Mouse (Mus musculus) stomach, postnatal 0 days (tissue): ENCODE data around the gene Trnau1ap. TPM values are rescaled to one million over a fixed set of nuclear protein-coding genes. Genes with fewer than 3 reads are reported as not detected.

Source experiments
- ATAC-seq: fragments of 200-750 bp; cut with Nextera tagmentation; 2 replicates; pipeline ENCODE4 v1.8.0; 2017; ENCODE audit not compliant: low FRiP score, low TSS enrichment
- DNase-seq: peaks from one replicate; pipeline ENCODE4 v3.0.0-alpha.2; 2016; ENCODE audit warnings: low spot score
- H3K27ac ChIP-seq: fragments of 300-500 bp; sonication (generic); replicated peaks from 2 replicates; pipeline ENCODE4 v1.5.1; 2014; ENCODE audit warnings: mild to moderate bottlenecking, control low read depth
- H3K27me3 ChIP-seq: fragments of 300-500 bp; sonication (generic); 2 replicates; pipeline ENCODE4 v1.6.1; 2014; ENCODE audit warnings: low read length; ENCODE audit not compliant: control insufficient read depth, insufficient read depth
- H3K36me3 ChIP-seq: fragments of 300-500 bp; sonication (generic); 2 replicates; pipeline ENCODE4 v1.6.1; 2014; ENCODE audit warnings: low read length, mixed read lengths; ENCODE audit not compliant: control insufficient read depth, insufficient read depth
- H3K4me1 ChIP-seq: fragments of 300-500 bp; sonication (generic); replicated peaks from 2 replicates; pipeline ENCODE4 v1.6.1; 2014; ENCODE audit warnings: antibody characterized with exemption; ENCODE audit not compliant: control insufficient read depth, insufficient read depth
- H3K4me2 ChIP-seq: fragments of 300-500 bp; sonication (generic); replicated peaks from 2 replicates; pipeline ENCODE4 v1.6.1; 2014; ENCODE audit warnings: low read depth, mild to moderate bottlenecking, control low read depth, moderate library complexity
- H3K4me3 ChIP-seq: fragments of 300-500 bp; sonication (generic); 2 replicates; pipeline ENCODE4 v1.5.1; 2014; ENCODE audit warnings: low read depth, low read length, control low read depth
- H3K9ac ChIP-seq: fragments of 300-500 bp; sonication (generic); 2 replicates; pipeline ENCODE4 v1.6.1; 2014; ENCODE audit warnings: mild to moderate bottlenecking, low read length, control low read depth, mixed read lengths
- H3K9me3 ChIP-seq: fragments of 300-500 bp; sonication (generic); 2 replicates; pipeline ENCODE4 v1.6.1; 2016; ENCODE audit warnings: low read length; ENCODE audit not compliant: control insufficient read depth
- CTCF ChIP-seq: IDR thresholded peaks from 2 replicates; pipeline ENCODE4 v1.5.1; 2016; ENCODE audit warnings: antibody characterized with exemption, low read depth, mild to moderate bottlenecking, moderate library complexity
- EP300 ChIP-seq: optimal IDR thresholded peaks from 2 replicates; pipeline ENCODE3; 2016; ENCODE audit warnings: antibody characterized with exemption
- WGBS: fragments of 180-500 bp; shearing (Covaris S2); extraction: QIAGEN DNeasy Blood & Tissue Kit; methylation state at CpG from one replicate; pipeline ENCODE4 v1.1.7; 2014; 5-methylcytosine and 5-hydroxymethylcytosine counted together
- polyA plus RNA-seq: library from polyadenylated mRNA; unstranded; fragments of >200 nt; fragmentation: Nextera tagmentation; extraction: Ambion mirVana; gene quantifications from 2 replicates; pipeline ENCODE4 v1.2.1, GENCODE M21; 2015

The Trnau1ap gene
- polyA plus RNA-seq, 1 experiment from 2014 or later: 45.7 TPM

DNA sequence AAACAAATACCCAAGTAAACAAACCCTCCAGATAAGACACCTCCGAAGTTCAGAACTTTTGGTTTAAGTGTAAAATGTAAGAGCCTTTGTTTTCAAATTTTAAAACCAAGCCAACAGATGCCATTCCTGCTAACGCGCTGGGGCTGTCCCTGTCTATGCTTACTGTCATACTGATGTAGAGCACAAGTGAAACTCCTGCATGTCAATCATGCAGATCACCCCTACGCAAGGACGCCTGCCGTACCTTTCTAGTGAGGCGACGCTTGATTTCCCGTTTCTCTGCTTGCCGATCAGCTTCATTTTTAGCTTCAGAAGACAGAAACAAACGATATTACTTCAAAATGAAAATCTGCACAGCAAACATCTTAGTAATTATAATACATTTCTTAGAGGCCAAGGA is 34.1 kb upstream of the Trnau1ap start:
- no peak for TF ChIP-seq CTCF
- no peak for TF ChIP-seq EP300
- WGBS: 95% methylated on average over 11 of the region's 11 CpGs
- H3K36me3 ChIP-seq: peaks cover 21% of the 10 kb centered on the region
- H3K4me1 ChIP-seq: no peaks in the 10 kb centered on the region
- no peak overlapping the region for H3K27ac ChIP-seq
- H3K9me3 ChIP-seq: no peaks in the 10 kb centered on the region
- no peak for DNase-seq
- no peak for ATAC-seq
- no peak overlapping the region for H3K4me3 ChIP-seq
- H3K27me3 ChIP-seq: no peaks in the 10 kb centered on the region
- H3K4me2 ChIP-seq: no peak overlapping the region
- H3K9ac ChIP-seq: no peak overlapping the region

DNA sequence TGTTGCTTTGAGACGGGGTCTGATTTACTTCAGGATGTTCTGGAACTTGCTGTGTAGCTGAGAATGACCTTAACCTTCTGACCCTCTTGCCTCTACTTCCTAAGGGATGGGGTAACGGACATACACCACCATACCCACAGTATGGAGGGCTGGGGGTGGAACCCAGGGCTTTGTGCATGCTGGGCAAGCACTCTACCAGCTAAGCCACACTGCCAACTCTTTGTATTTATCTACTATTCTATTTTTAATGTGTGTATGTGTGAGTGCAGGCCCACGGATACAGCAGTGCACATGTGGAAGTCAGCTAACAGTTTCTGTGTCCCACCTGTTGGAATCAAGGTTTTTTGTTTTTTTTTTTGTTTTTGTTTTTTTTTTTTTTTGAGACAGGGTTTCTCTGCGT is 30.2 kb upstream of the Trnau1ap start:
- Histone ChIP-seq H3K4me1 (no peaks in the 10 kb centered on the region), H3K4me2 (no peak overlapping the region), H3K4me3 (no peak overlapping the region), H3K36me3 (peaks cover 27% of the 10 kb centered on the region), H3K27ac (no peak overlapping the region), H3K27me3 (no peaks in the 10 kb centered on the region), H3K9ac (no peak overlapping the region), H3K9me3 (no peaks in the 10 kb centered on the region)
- 81% methylated on average over 4 of the region's 4 CpGs for WGBS
- TF ChIP-seq CTCF (no peak), EP300 (no peak)
- no peak for DNase-seq
- no peak for ATAC-seq

DNA sequence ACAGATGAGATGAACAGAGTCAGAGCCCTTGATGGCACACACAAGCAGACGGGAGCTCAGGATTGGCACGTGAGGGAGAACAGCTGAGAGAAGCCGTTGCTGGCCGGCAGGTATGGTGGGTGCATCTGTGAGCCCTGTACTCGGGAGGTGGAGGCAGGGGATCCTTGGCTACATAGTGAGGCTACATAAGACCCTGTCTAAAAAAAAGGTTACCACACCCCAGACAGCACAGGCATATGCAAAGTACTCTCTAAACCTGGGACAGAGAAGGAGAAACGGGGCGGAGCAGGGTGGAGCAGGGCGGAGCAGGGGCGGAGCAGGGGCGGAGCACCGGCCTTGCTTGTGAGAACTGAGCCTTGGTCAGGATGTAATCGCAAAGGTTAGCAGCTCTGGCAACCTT is 26.8 kb upstream of the Trnau1ap start:
- WGBS: 40% methylated on average over 12 of the region's 12 CpGs
- Histone ChIP-seq H3K27me3 (no peaks in the 10 kb centered on the region), H3K4me1 (no peaks in the 10 kb centered on the region), H3K4me3 (no peak overlapping the region), H3K36me3 (peaks cover 15% of the 10 kb centered on the region), H3K9me3 (no peaks in the 10 kb centered on the region), H3K27ac (no peak overlapping the region), H3K9ac (no peak overlapping the region), H3K4me2 (no peak overlapping the region)
- ATAC-seq (peak; percentile 59; the same call in 1 of the 2 replicates), DNase-seq (peak; percentile 77)
- no peak for TF ChIP-seq EP300
- no peak for TF ChIP-seq CTCF

DNA sequence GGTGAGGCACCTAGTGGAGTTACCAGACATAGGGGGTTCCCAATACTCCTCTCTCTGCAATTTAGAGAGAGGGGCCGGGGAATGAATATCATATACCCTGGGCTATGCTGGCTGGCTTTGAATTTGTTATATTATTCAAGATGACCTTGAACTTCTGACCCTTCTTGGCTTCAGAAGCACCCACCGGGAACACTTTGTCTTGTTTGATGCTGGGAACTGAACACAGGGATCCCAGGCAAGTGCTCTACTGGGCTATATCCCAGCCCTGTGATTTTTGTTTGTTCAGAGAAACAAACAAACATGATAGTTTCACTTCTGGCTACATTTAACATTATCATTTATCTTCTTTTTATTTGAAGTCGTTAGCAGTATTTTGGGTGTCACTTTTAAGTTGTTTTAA is 26.1 kb upstream of the Trnau1ap start:
- H3K36me3 ChIP-seq: peaks cover 15% of the 10 kb centered on the region
- no peak for TF ChIP-seq EP300
- TF ChIP-seq CTCF: no peak
- 78% methylated on average over 3 of the region's 3 CpGs for WGBS
- no peaks in the 10 kb centered on the region for H3K4me1 ChIP-seq
- ATAC-seq (no peak), DNase-seq (no peak)
- no peak overlapping the region for H3K27ac ChIP-seq
- no peak overlapping the region for H3K9ac ChIP-seq
- H3K4me3 ChIP-seq: no peak overlapping the region
- H3K9me3 ChIP-seq: no peaks in the 10 kb centered on the region
- no peak overlapping the region for H3K4me2 ChIP-seq
- no peaks in the 10 kb centered on the region for H3K27me3 ChIP-seq

DNA sequence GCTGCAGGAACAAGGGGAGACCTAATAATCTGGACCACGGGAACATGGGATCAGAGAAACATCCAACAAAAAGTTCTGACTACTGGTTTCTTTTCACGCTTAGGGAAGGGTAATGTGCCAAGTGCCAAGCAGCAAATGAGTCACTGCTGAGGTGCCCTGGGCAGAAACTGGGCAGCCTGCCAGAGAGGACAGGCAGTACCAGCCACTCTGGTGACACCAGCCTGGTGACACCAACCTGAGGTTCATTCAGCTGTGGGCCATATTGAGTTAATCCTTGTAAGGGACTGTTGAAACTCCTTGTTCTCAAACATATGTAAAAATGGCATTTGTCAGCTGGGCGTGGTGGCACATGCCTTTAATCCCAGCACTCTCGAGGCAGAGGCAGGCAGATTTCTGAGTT is 25.2 kb upstream of the Trnau1ap start:
- peak overlapping the region; percentile 95; the same call in 1 of the 2 replicates for H3K27ac ChIP-seq
- H3K4me1 ChIP-seq: no peaks in the 10 kb centered on the region
- peak; percentile 68 for DNase-seq
- no peak overlapping the region for H3K4me3 ChIP-seq
- H3K27me3 ChIP-seq: no peaks in the 10 kb centered on the region
- 66% methylated on average over 4 of the region's 4 CpGs for WGBS
- H3K9ac ChIP-seq: no peak overlapping the region
- TF ChIP-seq EP300 (peak; percentile 57), CTCF (no peak)
- H3K9me3 ChIP-seq: no peaks in the 10 kb centered on the region
- H3K4me2 ChIP-seq: no peak overlapping the region
- H3K36me3 ChIP-seq: peaks cover 12% of the 10 kb centered on the region
- ATAC-seq: peak; percentile 36

GRCm38 (mm10) chr4:132353481-132353885 is 24.1 kb upstream of the Trnau1ap start, which contains the start of gene Rcc1:
Gene Rcc1, minus strand, starts transcription at chr4:132353605.
- TF ChIP-seq CTCF (peak; percentile 48), EP300 (no peak)
- 0% methylated on average over 31 of the region's 31 CpGs for WGBS
- ATAC-seq (peak; percentile 89), DNase-seq (peak; percentile 93)
- H3K9ac ChIP-seq: peak within 1 kb of the TSS; percentile 77
- H3K4me3 ChIP-seq: peak within 1 kb of the TSS; percentile 68
- H3K27ac ChIP-seq: peak within 1 kb of the TSS; percentile 95
- H3K9me3 ChIP-seq: no peaks in the 10 kb centered on the region
- H3K36me3 ChIP-seq: peaks cover 10% of the 10 kb centered on the region
- H3K27me3 ChIP-seq: no peaks in the 10 kb centered on the region
- no peaks in the 10 kb centered on the region for H3K4me1 ChIP-seq
- peak within 1 kb of the TSS; percentile 76 for H3K4me2 ChIP-seq
